Mouse (Mus musculus): ENCODE data around the gene Ankrd24.

- TF ChIP-seq CTCF (conservative IDR thresholded peaks at IDR 0.05; ENCODE audit: low read length), result no peak
- TF ChIP-seq NANOG (IDR thresholded peaks at IDR 0.05; ENCODE audit: borderline replicate concordance, low read length), result no peak
Measured at GRCm38 (mm10) chr10:81633253-81634099, 5.1 kb downstream of the Ankrd24 start.
